21 mouse cellular contexts compared by ENCODE assay signal in genomic region chr5:134817671-134818070, GRCm38 (mm10).
"Had no signal": no experiment of that assay in that cellular context is flagged by ENCODE, and none has a peak within 500 bp of the region (broad histone marks: within the 10 kb centered on the region; RNA-seq: fewer than 3 reads in every experiment).

No protein-coding gene starts in this region.

- ATAC-seq: liver, embryonic 12.5 days; midbrain, embryonic 13.5 days; midbrain, embryonic 16.5 days had no signal

- H3K9me3 ChIP-seq: liver, embryonic 12.5 days; liver, embryonic 15.5 days; lung, embryonic 15.5 days; midbrain, embryonic 10.5 days had no signal

- H3K4me1 ChIP-seq: liver, embryonic 12.5 days; liver, embryonic 15.5 days; lung, embryonic 15.5 days; midbrain, embryonic 10.5 days; midbrain, embryonic 13.5 days had no signal

- H3K27me3 ChIP-seq: liver, embryonic 12.5 days; liver, embryonic 15.5 days; lung, embryonic 15.5 days; midbrain, embryonic 13.5 days had no signal

- H3K4me2 ChIP-seq: liver, embryonic 12.5 days; liver, embryonic 15.5 days; lung, embryonic 15.5 days; midbrain, embryonic 13.5 days had no signal

- H3K27ac ChIP-seq: liver, embryonic 12.5 days; liver, embryonic 15.5 days; lung, embryonic 15.5 days; macrophage; midbrain, embryonic 10.5 days; midbrain, embryonic 13.5 days; stomach, postnatal 0 days had no signal

- H3K4me3 ChIP-seq: liver, embryonic 12.5 days; liver, embryonic 15.5 days; lung, embryonic 15.5 days; midbrain, embryonic 10.5 days; midbrain, embryonic 13.5 days; myocyte had no signal

- H3K36me3 ChIP-seq: liver, embryonic 12.5 days; liver, embryonic 15.5 days; lung, embryonic 15.5 days; midbrain, embryonic 10.5 days; midbrain, embryonic 13.5 days had no signal

- H3K9ac ChIP-seq: liver, embryonic 12.5 days; liver, embryonic 15.5 days; lung, embryonic 15.5 days; midbrain, embryonic 13.5 days had no signal

- DNase-seq: kidney, adult 18-20 months; kidney, adult 9 months; kidney, postnatal 14 days; kidney, postnatal 4 days; liver; lung, adult 18-20 months; lung, postnatal 10 days; right cerebral cortex, adult 18-20 months; right cerebral cortex, postnatal 14 days; right cerebral cortex, postnatal 4 days; thymus, adult 2 months; thymus, postnatal 14 days had no signal
